Mouse (Mus musculus) midbrain, embryonic 11.5 days (tissue): ENCODE data around the gene Igfbp6. TPM values are rescaled to one million over a fixed set of nuclear protein-coding genes. Genes with fewer than 3 reads are reported as not detected.
"Not testable (repeated sequence)": the region's sequence is repeated elsewhere in the genome, so short reads cannot be mapped to it uniquely, and the experiment has no call there.

Experiments
- ATAC-seq: fragments of 200-750 bp; cut with Nextera tagmentation; 2 replicates; pipeline ENCODE4 v1.8.0; 2017; ENCODE audit warnings: moderate TSS enrichment, moderate library complexity; ENCODE audit not compliant: low FRiP score
- DNase-seq: peaks from one replicate; pipeline ENCODE4 v3.0.0; 2015; ENCODE audit warnings: low spot score; ENCODE audit errors: missing footprints
- H3K27ac ChIP-seq: fragments of 300-500 bp; sonication (generic); 2 replicates; pipeline ENCODE4 v1.5.1; 2014; ENCODE audit warnings: low read depth, low read length
- H3K27me3 ChIP-seq: fragments of 300-500 bp; sonication (generic); 2 replicates; pipeline ENCODE4 v1.6.1; 2014; ENCODE audit warnings: mild to moderate bottlenecking, low read length, moderate library complexity, mixed read lengths; ENCODE audit not compliant: control insufficient read depth, insufficient read depth
- H3K36me3 ChIP-seq: fragments of 300-500 bp; sonication (generic); 2 replicates; pipeline ENCODE4 v1.6.1; 2014; ENCODE audit warnings: mild to moderate bottlenecking, low read length, moderate library complexity, mixed read lengths; ENCODE audit not compliant: control insufficient read depth, insufficient read depth
- H3K4me1 ChIP-seq: fragments of 300-500 bp; sonication (generic); 2 replicates; pipeline ENCODE4 v1.6.1; 2014; ENCODE audit warnings: low read length; ENCODE audit not compliant: control insufficient read depth, insufficient read depth
- H3K4me2 ChIP-seq: fragments of 300-500 bp; sonication (generic); 2 replicates; pipeline ENCODE4 v1.6.1; 2014; ENCODE audit warnings: mild to moderate bottlenecking, moderate library complexity
- H3K4me3 ChIP-seq: fragments of 300-500 bp; sonication (generic); 2 replicates; pipeline ENCODE4 v1.5.1; 2014; ENCODE audit warnings: low read depth, low read length
- H3K9ac ChIP-seq: fragments of 300-500 bp; sonication (generic); 2 replicates; pipeline ENCODE4 v1.6.1; 2014; ENCODE audit warnings: low read length
- H3K9me3 ChIP-seq: fragments of 300-500 bp; sonication (generic); 2 replicates; pipeline ENCODE4 v1.6.1; 2016; ENCODE audit warnings: low read length; ENCODE audit not compliant: control insufficient read depth
- WGBS: fragments of 180-500 bp; shearing (Covaris S2); extraction: QIAGEN DNeasy Blood & Tissue Kit; methylation state at CpG from one replicate; pipeline ENCODE4 v1.1.7; 2014; 5-methylcytosine and 5-hydroxymethylcytosine counted together
- polyA plus RNA-seq: library from polyadenylated mRNA; unstranded; fragments of >200 nt; fragmentation: Nextera tagmentation; extraction: Ambion mirVana; gene quantifications from 2 replicates; pipeline ENCODE4 v1.2.1, GENCODE M21; 2014

The Igfbp6 gene
- polyA plus RNA-seq, 1 experiment from 2014 or later, result 0.40 TPM

GRCm38 (mm10) chr15:102145330-102145729 is 1.2 kb downstream of the Igfbp6 start:
- Histone ChIP-seq H3K9ac (no peak overlapping the region), H3K4me2 (no peak overlapping the region), H3K4me3 (no peak overlapping the region), H3K27ac (no peak overlapping the region), H3K36me3 (no peaks in the 10 kb centered on the region), H3K9me3 (no peaks in the 10 kb centered on the region), H3K27me3 (peaks cover 29% of the 10 kb centered on the region), H3K4me1 (no peaks in the 10 kb centered on the region)
- WGBS, result 92% methylated on average over 10 of the region's 10 CpGs
- DNase-seq, result no peak
- no peak for ATAC-seq

GRCm38 (mm10) chr15:102146089-102146488 is 1.9 kb downstream of the Igfbp6 start:
- Histone ChIP-seq H3K4me3 (no peak overlapping the region), H3K27me3 (peaks cover 29% of the 10 kb centered on the region), H3K9me3 (no peaks in the 10 kb centered on the region), H3K4me1 (no peaks in the 10 kb centered on the region), H3K27ac (no peak overlapping the region), H3K4me2 (no peak overlapping the region), H3K9ac (no peak overlapping the region), H3K36me3 (no peaks in the 10 kb centered on the region)
- no peak for ATAC-seq
- DNase-seq, result no peak
- 87% methylated on average over 5 of the region's 5 CpGs for WGBS

GRCm38 (mm10) chr15:102146882-102147281 is 2.7 kb downstream of the Igfbp6 start:
- Histone ChIP-seq H3K4me1 (no peaks in the 10 kb centered on the region), H3K27me3 (peaks cover 29% of the 10 kb centered on the region), H3K9me3 (no peaks in the 10 kb centered on the region), H3K9ac (no peak overlapping the region), H3K27ac (no peak overlapping the region), H3K36me3 (no peaks in the 10 kb centered on the region), H3K4me3 (no peak overlapping the region), H3K4me2 (no peak overlapping the region)
- DNase-seq (peak; percentile 88), ATAC-seq (0 out of 2 replicates have a peak, but pooled peaks have one; percentile 33)
- WGBS, result 0% methylated on average over 1 of the region's 1 CpGs

DNA sequence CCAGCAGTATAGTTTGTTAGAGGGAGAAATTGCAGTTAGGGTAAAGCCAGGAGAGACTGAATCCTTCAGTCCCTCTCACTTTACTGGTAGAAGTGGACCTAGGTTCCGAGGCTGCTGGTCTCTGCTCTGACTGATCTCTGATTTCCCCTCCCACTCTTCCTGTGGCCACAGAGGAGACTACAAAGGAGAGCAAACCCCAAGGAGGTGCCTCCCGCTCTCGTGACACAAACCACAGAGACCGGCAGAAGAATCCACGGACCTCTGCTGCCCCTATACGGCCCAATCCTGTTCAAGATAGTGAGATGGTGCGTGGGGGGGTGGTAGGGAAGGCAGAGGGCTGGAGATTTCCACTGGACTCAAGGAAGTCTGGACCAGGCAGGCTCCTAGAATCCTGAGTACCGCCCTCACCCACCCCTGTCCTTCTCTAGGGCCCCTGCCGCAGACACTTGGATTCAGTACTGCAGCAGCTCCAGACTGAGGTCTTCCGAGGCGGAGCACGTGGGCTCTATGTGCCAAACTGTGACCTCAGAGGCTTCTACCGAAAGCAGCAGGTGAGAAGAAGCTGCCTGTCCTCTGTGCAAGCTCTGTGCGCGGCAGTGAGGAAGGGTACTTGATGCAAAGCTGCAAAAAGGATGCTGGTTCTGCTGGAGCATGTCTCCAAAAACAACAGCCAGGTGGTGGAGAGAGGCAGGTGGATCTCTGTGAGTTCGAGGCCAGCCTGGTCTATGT is 3.7 kb downstream of the Igfbp6 start:
- H3K27ac ChIP-seq, result no peak overlapping the region
- WGBS, result 73% methylated on average over 16 of the region's 16 CpGs
- DNase-seq (peak; percentile 65), ATAC-seq (no peak)
- H3K4me2 ChIP-seq, result no peak overlapping the region
- H3K27me3 ChIP-seq, result peaks cover 25% of the 10 kb centered on the region
- no peak overlapping the region for H3K4me3 ChIP-seq
- no peaks in the 10 kb centered on the region for H3K9me3 ChIP-seq
- peaks cover 1% of the 10 kb centered on the region; the same call in 1 of the 2 replicates for H3K4me1 ChIP-seq
- no peak overlapping the region for H3K9ac ChIP-seq
- no peaks in the 10 kb centered on the region for H3K36me3 ChIP-seq

- H3K27ac ChIP-seq, result no peak overlapping the region
- no peak overlapping the region for H3K4me2 ChIP-seq
- H3K4me1 ChIP-seq, result peaks cover 2% of the 10 kb centered on the region; the same call in 1 of the 2 replicates
- DNase-seq (peak; percentile 23), ATAC-seq (no peak)
- no peaks in the 10 kb centered on the region for H3K9me3 ChIP-seq
- 74% methylated on average over 4 of the region's 4 CpGs for WGBS
- no peak overlapping the region for H3K9ac ChIP-seq
- H3K27me3 ChIP-seq, result peaks cover 13% of the 10 kb centered on the region
- no peaks in the 10 kb centered on the region for H3K36me3 ChIP-seq
- H3K4me3 ChIP-seq, result no peak overlapping the region
Measured at GRCm38 (mm10) chr15:102149561-102149960, 5.4 kb downstream of the Igfbp6 start.

- Histone ChIP-seq H3K4me2 (no peak within 1 kb of the TSS), H3K27ac (no peak within 1 kb of the TSS), H3K4me3 (no peak within 1 kb of the TSS), H3K9me3 (no peaks in the 10 kb centered on the region), H3K4me1 (peaks cover 2% of the 10 kb centered on the region; the same call in 1 of the 2 replicates), H3K9ac (no peak within 1 kb of the TSS), H3K36me3 (no peaks in the 10 kb centered on the region), H3K27me3 (peaks cover 3% of the 10 kb centered on the region; the same call in 1 of the 2 replicates)
- 54% methylated on average over 20 of the region's 20 CpGs for WGBS
- DNase-seq, result peak; percentile 75
- no peak for ATAC-seq
Measured at GRCm38 (mm10) chr15:102150301-102151135, 6.4 kb downstream of the Igfbp6 start, which contains the start of gene Soat2. Soat2 (plus strand) TSS chr15:102150526.

- Histone ChIP-seq H3K4me3 (no peak overlapping the region), H3K4me1 (peaks cover 7% of the 10 kb centered on the region), H3K27me3 (no peaks in the 10 kb centered on the region), H3K36me3 (no peaks in the 10 kb centered on the region), H3K27ac (no peak overlapping the region), H3K4me2 (no peak overlapping the region), H3K9ac (no peak overlapping the region), H3K9me3 (no peaks in the 10 kb centered on the region)
- WGBS, result 21% methylated on average over 4 of the region's 4 CpGs
- DNase-seq (peak; percentile 85), ATAC-seq (no peak)
Measured at GRCm38 (mm10) chr15:102152646-102153045, 8.5 kb downstream of the Igfbp6 start.

DNA sequence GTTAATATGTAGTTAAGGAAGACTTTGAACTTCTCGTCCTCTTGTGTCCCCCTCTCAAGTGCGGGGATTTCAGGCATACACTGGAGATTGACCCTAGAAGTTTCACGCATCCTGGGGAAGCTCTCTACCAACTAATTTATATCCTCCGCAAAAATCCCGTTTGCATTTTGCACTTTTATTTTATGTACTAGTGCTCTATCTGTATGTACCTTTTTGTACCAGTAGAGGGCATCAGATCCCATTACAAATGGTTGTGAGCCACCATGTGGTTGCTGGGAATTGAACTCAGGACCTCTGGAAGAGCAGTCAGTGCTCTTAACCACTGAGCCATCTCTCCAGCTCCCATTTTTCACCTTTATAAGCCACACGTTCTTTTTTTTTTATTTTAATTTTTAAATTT is 10.8 kb downstream of the Igfbp6 start:
- ATAC-seq, H3K36me3 ChIP-seq, H3K27me3 ChIP-seq, H3K4me3 ChIP-seq, H3K9ac ChIP-seq, H3K4me1 ChIP-seq, DNase-seq, H3K4me2 ChIP-seq, H3K9me3 ChIP-seq, H3K27ac ChIP-seq: not testable (repeated sequence)
- 94% methylated on average over 6 of the region's 6 CpGs for WGBS

DNA sequence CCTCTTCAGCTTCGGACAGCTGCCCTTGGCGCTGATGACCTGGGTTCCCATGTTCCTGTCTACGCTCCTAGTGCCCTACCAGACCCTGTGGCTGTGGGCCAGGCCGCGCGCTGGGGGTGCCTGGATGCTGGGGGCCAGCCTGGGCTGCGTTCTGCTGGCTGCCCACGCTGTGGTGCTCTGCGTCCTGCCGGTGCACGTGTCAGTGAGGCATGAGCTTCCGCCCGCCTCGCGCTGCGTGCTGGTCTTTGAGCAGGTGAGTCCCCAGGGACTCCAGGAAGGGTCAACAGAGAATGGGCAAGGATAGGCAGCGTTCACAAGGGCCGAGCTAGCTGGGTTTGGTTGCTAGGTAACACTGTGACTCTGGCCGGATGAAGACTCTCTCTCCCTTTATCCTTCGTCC is 12.7 kb downstream of the Igfbp6 start:
- Histone ChIP-seq H3K4me3 (no peak overlapping the region), H3K27ac (no peak overlapping the region), H3K4me2 (no peak overlapping the region), H3K36me3 (no peaks in the 10 kb centered on the region), H3K27me3 (no peaks in the 10 kb centered on the region), H3K9me3 (no peaks in the 10 kb centered on the region), H3K4me1 (peaks cover 7% of the 10 kb centered on the region), H3K9ac (peak overlapping the region; percentile 38)
- 23% methylated on average over 20 of the region's 20 CpGs for WGBS
- peak; percentile 82 for ATAC-seq
- DNase-seq, result peak; percentile 89
